Mouse (Mus musculus): ENCODE data around the gene Ddx18.

DNA sequence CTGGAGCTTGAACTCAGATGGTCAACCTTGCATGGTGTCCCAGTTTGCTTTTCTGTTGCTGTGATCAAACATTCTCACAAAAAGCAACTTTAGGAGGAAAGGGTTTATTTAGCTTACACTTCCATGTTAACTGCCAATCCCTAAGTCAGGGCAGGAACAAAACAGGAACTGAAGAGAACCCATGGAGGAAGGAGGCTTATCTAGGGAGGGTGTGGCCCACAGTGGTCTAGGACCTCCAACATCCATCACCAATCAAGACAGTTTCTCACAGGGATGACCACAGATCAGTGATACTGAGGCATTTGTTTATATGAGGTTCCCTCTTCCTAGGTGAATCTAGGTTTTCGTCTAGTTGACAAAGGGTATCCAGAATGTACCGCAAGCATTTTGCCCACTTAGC is 55.8 kb downstream of the Ddx18 start:
- TF ChIP-seq CTCF (IDR thresholded peaks at IDR 0.05; ENCODE audit: borderline replicate concordance, control insufficient read depth, extremely low read depth, insufficient read depth, low read length, poor library complexity), result no peak
- TF ChIP-seq POLR2A (IDR thresholded peaks at IDR 0.05; ENCODE audit: control insufficient read depth, extremely low read depth, insufficient read depth, low read length, poor library complexity), result no peak
